Mouse (Mus musculus) heart, embryonic 15.5 days (tissue): ENCODE measurements around the gene Zfp64. TPM values are rescaled to one million over a fixed set of nuclear protein-coding genes. Genes with fewer than 3 reads are reported as not detected.

ENCODE experiments used
- ATAC-seq: fragments of 200-750 bp; cut with Nextera tagmentation; replicated peaks from 2 replicates; pipeline ENCODE4 v1.8.0; 2017; ENCODE audit warnings: low read depth, moderate TSS enrichment; ENCODE audit not compliant: insufficient number of reproducible peaks, insufficient read depth, low FRiP score
- H3K27ac ChIP-seq: fragments of 300-500 bp; sonication (generic); 2 replicates; pipeline ENCODE4 v1.5.1; 2015; ENCODE audit warnings: mild to moderate bottlenecking, inconsistent platforms
- H3K27me3 ChIP-seq: fragments of 300-500 bp; sonication (generic); 2 replicates; pipeline ENCODE4 v1.6.1; 2015; ENCODE audit warnings: inconsistent platforms
- H3K36me3 ChIP-seq: fragments of 300-500 bp; sonication (generic); 2 replicates; pipeline ENCODE4 v1.6.1; 2015; ENCODE audit warnings: mild to moderate bottlenecking, inconsistent platforms
- H3K4me1 ChIP-seq: fragments of 300-500 bp; sonication (generic); replicated peaks from 2 replicates; pipeline ENCODE4 v1.6.1; 2015; ENCODE audit warnings: inconsistent platforms
- H3K4me2 ChIP-seq: fragments of 300-500 bp; sonication (generic); 2 replicates; pipeline ENCODE4 v1.6.1; 2015; ENCODE audit warnings: inconsistent platforms, mild to moderate bottlenecking, moderate library complexity
- H3K4me3 ChIP-seq: fragments of 300-500 bp; sonication (generic); 2 replicates; pipeline ENCODE4 v1.5.1; 2015; ENCODE audit warnings: mild to moderate bottlenecking, inconsistent platforms
- H3K9ac ChIP-seq: fragments of 300-500 bp; sonication (generic); 2 replicates; pipeline ENCODE4 v1.6.1; 2015; ENCODE audit warnings: mild to moderate bottlenecking, inconsistent platforms
- H3K9me3 ChIP-seq: fragments of 300-500 bp; sonication (generic); replicated peaks from 2 replicates; pipeline ENCODE4 v1.6.1; 2016; ENCODE audit warnings: inconsistent platforms
- WGBS: fragments of 180-500 bp; shearing (Covaris S2); methylation state at CpG from one replicate; pipeline ENCODE4 v1.1.7; 2015; ENCODE audit warnings: mixed read lengths; 5-methylcytosine and 5-hydroxymethylcytosine counted together
- polyA plus RNA-seq: library from polyadenylated mRNA; unstranded; fragments of >200 nt; fragmentation: Nextera tagmentation; extraction: Ambion mirVana; gene quantifications from 2 replicates; pipeline ENCODE4 v1.2.1, GENCODE M21; 2015

Zfp64 gene
- polyA plus RNA-seq, result 13.2 and 17.5 TPM in 2 replicates

DNA sequence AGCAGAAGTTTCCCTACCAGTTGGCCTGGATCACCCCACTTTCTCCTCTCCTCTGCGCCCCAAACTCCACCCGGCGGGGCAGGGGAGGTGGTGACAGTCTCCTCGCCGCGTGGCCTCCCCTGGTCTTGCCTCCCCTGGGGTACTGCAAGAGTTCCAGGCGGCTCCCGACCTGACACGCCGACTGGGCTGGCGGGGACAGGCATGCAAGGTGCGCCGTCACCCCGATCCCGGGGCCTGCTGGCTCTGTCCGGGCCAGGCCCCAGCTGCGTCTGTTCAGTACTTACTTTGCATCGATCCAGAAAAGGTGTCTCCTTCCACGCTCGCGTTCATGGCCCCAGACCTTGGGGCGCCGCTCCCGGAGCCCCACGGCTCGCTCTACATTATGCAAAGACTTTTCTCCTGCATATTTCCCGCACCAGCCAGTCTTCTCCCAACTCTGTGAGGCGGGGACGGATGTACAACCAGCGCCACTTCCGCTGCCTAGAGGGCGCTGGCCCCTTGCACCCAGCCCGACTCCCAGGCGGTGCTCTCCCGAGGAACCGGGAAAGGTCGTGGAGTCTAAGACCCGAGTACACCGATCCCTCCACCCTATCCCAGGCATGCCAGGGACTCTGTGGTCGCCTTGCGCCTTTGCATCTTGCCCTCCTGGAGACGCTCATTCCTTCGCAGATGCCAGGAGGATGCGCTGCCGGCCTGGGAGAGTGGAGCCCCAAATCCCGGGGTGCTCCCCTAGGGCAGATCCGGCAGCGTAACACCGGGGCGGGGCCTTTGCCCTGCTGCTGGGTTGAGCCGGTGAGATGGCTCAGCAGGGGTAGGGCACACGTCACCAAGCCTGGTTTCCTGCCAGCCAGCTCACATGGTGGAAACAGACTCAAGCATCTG lies at the start of gene Zfp64:
Zfp64 (minus strand) TSS at position 753 of the 882 bp plus-strand sequence.
- Histone ChIP-seq H3K4me3 (peak within 1 kb of the TSS; percentile 96), H3K9me3 (no peaks in the 10 kb centered on the region), H3K9ac (peak within 1 kb of the TSS; percentile 97), H3K36me3 (peaks cover 15% of the 10 kb centered on the region), H3K27ac (peak within 1 kb of the TSS; percentile 95), H3K4me1 (peaks cover 19% of the 10 kb centered on the region), H3K4me2 (peak within 1 kb of the TSS; percentile 93), H3K27me3 (no peaks in the 10 kb centered on the region)
- WGBS, result 0% methylated on average over 52 of the region's 52 CpGs
- peak; percentile 86 for ATAC-seq

DNA sequence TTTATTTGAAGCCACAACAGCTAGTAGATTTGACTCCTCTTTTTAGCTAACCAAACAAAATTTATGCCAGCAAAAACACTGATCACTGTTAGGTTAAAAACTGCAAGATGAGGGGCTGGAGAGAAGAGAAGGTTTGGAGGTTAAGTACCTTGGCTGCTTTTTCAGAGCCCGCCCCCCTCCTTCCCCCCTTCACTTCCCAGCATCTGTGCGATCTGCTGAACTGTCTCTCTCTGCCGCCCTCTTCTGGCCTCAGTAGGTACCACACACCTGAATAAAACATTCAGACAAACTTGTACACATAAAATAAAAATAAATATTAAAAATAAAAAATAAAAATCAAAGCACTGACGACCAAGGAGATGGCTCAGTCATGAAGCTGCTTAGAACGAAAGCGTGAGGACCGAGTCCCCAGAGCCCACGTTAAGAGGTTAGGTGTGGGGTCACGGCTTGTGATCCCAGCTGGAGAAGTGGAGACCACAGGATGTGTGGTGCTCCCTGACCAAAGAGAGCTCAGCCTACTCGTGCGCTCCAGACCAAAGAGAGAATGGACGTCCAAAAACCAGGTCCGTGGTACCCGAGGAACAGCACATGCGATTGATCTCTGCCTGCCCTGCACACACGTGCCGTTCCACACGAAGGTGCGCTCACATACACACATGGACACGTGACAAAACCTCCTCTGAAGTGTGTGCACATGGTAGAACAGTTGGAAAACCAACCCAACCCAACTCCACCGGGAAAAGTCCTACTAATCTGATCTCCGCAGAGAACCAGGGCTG lies 37.4 kb upstream of the Zfp64 start:
- WGBS, result 72% methylated on average over 22 of the region's 22 CpGs
- Histone ChIP-seq H3K9me3 (no peaks in the 10 kb centered on the region), H3K36me3 (no peaks in the 10 kb centered on the region), H3K4me1 (no peaks in the 10 kb centered on the region), H3K4me3 (no peak overlapping the region), H3K27me3 (no peaks in the 10 kb centered on the region), H3K27ac (no peak overlapping the region), H3K9ac (no peak overlapping the region), H3K4me2 (no peak overlapping the region)
- no peak for ATAC-seq

DNA sequence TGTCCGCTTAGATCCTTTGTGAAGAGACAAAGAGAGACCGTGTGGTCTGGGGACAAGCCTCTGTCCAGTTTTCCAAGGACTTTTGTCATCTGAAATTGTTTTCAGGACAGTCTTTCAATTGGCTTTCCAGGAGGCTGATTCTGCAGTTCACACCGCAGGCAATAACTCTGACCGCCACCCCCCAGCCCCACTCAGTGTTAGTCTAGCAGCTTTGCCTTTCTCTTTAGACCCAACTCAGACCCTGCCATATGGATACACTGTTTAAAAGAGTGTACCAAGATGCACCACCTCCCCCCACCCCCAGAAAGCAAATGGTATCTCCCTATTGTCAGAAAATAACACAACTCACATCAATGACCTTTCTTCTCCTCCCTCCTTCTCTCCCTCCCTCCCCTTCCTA lies 35.6 kb upstream of the Zfp64 start:
- Histone ChIP-seq H3K9ac (no peak overlapping the region), H3K9me3 (no peaks in the 10 kb centered on the region), H3K4me2 (no peak overlapping the region), H3K4me1 (no peaks in the 10 kb centered on the region), H3K36me3 (no peaks in the 10 kb centered on the region), H3K4me3 (no peak overlapping the region), H3K27me3 (no peaks in the 10 kb centered on the region), H3K27ac (no peak overlapping the region)
- 86% methylated on average over 4 of the region's 4 CpGs for WGBS
- no peak for ATAC-seq

DNA sequence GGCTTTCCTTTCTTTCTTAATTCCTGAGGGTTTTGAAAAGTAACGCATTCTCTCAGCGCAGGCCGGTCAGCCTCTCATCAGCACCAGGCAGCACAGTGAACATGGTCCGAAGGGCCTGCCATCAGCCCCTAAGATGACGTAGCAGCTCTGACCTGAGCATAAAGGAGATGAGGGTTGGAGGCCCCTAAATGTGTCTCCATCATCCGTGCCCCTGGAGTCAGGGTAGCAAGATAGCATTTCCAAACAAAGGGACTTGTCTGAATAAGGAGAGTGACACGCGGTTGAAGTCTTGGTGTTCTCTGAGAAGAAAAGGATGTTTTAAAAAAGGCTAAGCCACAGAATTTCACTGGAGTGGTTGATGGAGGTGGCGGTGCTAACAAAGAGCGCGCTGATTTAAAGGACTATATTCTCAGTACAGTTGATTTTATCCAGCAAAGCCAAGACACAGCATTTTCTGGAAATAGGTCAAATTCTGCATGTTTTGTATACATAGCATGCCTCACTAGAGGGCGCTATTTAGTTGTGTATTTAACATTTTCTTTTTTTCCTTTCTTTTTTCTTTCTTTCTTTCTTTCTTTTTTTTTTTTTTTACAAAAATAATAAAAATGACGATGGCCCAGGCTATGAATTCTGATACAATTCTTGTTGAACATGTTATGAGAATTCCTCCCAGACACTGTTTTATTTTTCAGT lies 34.8 kb upstream of the Zfp64 start:
- Histone ChIP-seq H3K9ac (no peak overlapping the region), H3K4me3 (no peak overlapping the region), H3K36me3 (no peaks in the 10 kb centered on the region), H3K27ac (no peak overlapping the region), H3K27me3 (no peaks in the 10 kb centered on the region), H3K4me1 (no peaks in the 10 kb centered on the region), H3K4me2 (no peak overlapping the region), H3K9me3 (no peaks in the 10 kb centered on the region)
- ATAC-seq, result no peak
- 57% methylated on average over 13 of the region's 13 CpGs for WGBS

DNA sequence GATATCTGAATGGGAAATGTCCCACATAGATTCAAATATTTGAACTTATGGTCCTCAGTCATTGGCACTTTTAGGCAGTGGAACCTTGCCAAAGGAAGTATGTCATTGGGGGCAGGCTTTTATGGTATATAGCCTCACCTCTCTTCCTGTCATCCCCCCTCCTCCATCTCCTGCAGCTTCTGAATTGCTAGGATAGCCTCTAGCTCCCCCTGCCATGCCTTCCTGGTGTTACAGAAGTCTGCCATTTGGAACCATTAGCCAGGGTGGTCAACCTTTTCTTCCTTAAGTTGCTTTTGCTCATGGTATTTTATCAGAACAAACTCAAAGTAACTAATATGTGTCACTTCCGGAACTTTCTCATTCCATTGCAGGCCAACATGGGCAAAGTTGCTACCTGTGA lies 32.7 kb upstream of the Zfp64 start:
- Histone ChIP-seq H3K9ac (no peak overlapping the region), H3K9me3 (no peaks in the 10 kb centered on the region), H3K27ac (no peak overlapping the region), H3K4me3 (no peak overlapping the region), H3K27me3 (no peaks in the 10 kb centered on the region), H3K36me3 (no peaks in the 10 kb centered on the region), H3K4me2 (no peak overlapping the region), H3K4me1 (no peaks in the 10 kb centered on the region)
- ATAC-seq, result no peak
- WGBS, result 86% methylated on average over 1 of the region's 1 CpGs

DNA sequence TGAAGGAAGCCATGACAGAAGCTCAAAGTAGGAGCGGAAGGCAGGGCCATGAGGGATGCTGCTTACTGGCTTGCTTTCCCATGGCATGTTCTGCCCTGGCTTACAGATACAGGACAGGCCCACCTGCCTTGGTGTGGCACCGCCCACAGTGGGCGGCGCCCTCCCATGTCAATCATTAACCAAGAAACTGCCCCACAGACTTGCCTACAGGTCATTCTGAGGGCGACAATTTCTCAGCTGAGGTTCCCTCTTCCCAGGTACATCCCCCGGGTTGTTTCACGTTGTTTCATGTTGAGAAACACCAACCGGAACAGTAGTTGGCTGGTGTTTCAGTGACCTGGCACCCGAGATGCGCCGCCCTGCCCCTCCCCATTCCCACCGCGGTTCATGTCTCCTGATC lies 32.0 kb upstream of the Zfp64 start:
- H3K9me3 ChIP-seq, result no peaks in the 10 kb centered on the region
- no peak overlapping the region for H3K27ac ChIP-seq
- H3K36me3 ChIP-seq, result no peaks in the 10 kb centered on the region
- H3K27me3 ChIP-seq, result no peaks in the 10 kb centered on the region
- H3K9ac ChIP-seq, result no peak overlapping the region
- H3K4me2 ChIP-seq, result no peak overlapping the region
- 69% methylated on average over 13 of the region's 13 CpGs for WGBS
- ATAC-seq, result no peak
- H3K4me1 ChIP-seq, result no peaks in the 10 kb centered on the region
- H3K4me3 ChIP-seq, result no peak overlapping the region

DNA sequence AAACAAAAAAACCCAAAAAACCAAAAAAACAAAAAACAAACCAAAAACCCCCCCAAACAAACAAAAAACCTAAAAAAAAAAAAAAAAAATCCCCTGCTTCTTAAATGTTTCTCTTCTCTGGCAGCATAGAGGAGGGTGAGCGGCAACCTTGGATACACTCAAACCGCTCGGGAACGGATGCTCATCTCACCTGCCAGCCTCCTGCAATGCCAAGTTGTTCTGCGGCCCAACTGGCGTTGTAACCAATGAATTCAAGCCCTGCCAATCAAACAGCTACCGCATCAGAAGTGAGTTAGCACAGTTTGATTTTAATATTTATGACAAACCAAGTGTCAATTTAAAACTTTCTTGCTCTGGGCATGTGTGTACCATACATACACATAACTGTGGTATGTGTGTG lies 26.6 kb upstream of the Zfp64 start:
- Histone ChIP-seq H3K9ac (no peak overlapping the region), H3K4me1 (peaks cover 5% of the 10 kb centered on the region; the same call in 1 of the 2 replicates), H3K4me2 (no peak overlapping the region), H3K9me3 (no peaks in the 10 kb centered on the region), H3K4me3 (no peak overlapping the region), H3K36me3 (no peaks in the 10 kb centered on the region), H3K27ac (no peak overlapping the region), H3K27me3 (no peaks in the 10 kb centered on the region)
- no peak for ATAC-seq
- 92% methylated on average over 7 of the region's 7 CpGs for WGBS

DNA sequence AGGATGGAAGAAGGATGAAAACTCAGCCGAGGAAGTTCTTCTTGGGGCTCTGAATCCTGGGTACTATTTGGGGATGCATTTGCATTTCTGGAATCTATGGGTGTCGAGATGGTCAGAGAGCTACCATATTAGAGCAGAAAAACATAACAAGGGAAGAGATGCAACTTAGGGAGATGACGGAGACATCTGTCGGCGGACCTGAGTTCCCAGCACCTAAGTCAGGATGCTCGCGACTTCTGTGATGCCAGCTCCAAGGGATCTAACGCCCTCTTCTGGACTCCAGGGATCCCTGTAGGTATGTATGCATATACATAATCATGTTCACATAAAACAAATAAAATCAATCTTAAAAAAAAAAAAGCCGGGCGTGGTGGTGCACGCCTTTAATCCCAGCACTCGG lies 26.1 kb upstream of the Zfp64 start:
- Histone ChIP-seq H3K9me3 (no peaks in the 10 kb centered on the region), H3K36me3 (no peaks in the 10 kb centered on the region), H3K27me3 (no peaks in the 10 kb centered on the region), H3K4me2 (peak overlapping the region; percentile 21; the same call in 1 of the 2 replicates), H3K9ac (no peak overlapping the region), H3K4me3 (0 out of 2 replicates have a peak overlapping the region, but pooled peaks have one; percentile 15), H3K27ac (0 out of 2 replicates have a peak overlapping the region, but pooled peaks have one; percentile 12), H3K4me1 (peaks cover 5% of the 10 kb centered on the region; the same call in 1 of the 2 replicates)
- 58% methylated on average over 12 of the region's 12 CpGs for WGBS
- no peak for ATAC-seq

DNA sequence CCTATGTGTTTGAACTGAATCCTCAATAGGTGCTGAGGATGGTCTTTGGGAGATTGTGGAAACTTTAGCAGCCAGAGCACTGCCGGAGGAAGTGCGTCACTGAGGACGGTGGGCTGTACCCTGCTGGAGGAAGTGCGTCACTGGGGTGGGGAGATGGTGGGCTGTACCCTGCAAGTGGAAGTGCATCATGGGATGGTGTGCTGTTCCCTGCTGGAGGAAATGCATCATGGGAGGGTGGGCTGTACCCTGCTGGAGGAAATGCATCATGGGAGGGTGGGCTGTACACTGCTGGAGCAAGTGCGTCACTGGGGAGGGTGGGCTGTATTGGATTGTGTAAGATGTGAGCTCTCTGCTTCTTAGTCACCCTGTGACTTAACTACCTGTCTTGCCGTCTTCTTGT lies 25.5 kb upstream of the Zfp64 start:
- Histone ChIP-seq H3K27ac (0 out of 2 replicates have a peak overlapping the region, but pooled peaks have one; percentile 12), H3K36me3 (no peaks in the 10 kb centered on the region), H3K4me3 (0 out of 2 replicates have a peak overlapping the region, but pooled peaks have one; percentile 15), H3K4me2 (peak overlapping the region; percentile 21; the same call in 1 of the 2 replicates), H3K4me1 (peaks cover 5% of the 10 kb centered on the region; the same call in 1 of the 2 replicates), H3K9me3 (no peaks in the 10 kb centered on the region), H3K9ac (no peak overlapping the region), H3K27me3 (no peaks in the 10 kb centered on the region)
- peak; percentile 89 for ATAC-seq
- whole genome bisulfite sequencing, result 47% methylated on average over 6 of the region's 6 CpGs

DNA sequence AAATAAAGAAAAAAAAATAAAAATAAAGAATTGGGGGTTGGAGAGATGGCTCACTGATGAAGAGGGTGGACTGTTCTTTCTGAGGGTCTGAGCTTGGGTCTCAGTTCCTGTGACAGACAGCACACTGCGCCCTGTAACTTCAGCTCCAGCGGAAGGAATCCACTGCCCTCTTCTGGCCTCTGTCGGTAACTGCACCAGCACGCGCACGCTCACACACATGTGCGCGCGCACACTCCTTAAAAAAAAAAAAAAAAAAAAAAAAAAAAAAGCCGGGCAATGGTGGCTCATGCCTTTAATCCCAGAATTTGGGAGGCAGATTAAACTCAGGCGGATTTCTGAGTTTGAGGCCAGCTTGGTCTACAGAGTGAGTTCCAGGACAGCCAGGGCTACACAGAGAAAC lies 24.4 kb upstream of the Zfp64 start:
- 52% methylated on average over 11 of the region's 11 CpGs for WGBS
- ATAC-seq, result no peak
- no peaks in the 10 kb centered on the region for H3K9me3 ChIP-seq

DNA sequence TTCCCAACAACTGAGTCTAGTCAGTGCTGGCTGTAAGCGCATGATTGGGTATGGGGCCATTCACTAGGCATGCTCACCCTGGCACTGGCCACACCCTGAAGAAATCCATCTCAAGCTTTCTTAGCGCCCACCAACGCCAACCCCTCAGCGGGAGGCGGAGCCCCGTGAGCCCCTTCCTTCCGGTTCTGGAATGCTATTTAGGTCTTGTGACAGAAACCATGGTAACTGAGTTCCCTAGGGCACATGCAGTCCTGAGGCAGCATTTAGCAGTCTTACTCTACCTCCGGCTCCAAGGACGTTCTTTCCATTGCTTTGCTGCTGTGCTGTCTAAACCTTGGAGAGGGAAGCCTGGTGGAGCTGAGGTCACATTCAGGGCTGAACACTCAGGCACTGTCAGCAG lies 22.6 kb upstream of the Zfp64 start:
- Histone ChIP-seq H3K36me3 (no peaks in the 10 kb centered on the region), H3K4me3 (no peak overlapping the region), H3K27ac (no peak overlapping the region), H3K9me3 (no peaks in the 10 kb centered on the region), H3K9ac (no peak overlapping the region), H3K27me3 (no peaks in the 10 kb centered on the region), H3K4me1 (peaks cover 5% of the 10 kb centered on the region; the same call in 1 of the 2 replicates), H3K4me2 (0 out of 2 replicates have a peak overlapping the region, but pooled peaks have one; percentile 13)
- WGBS, result 39% methylated on average over 9 of the region's 9 CpGs
- ATAC-seq, result no peak; the same call in 1 of the 2 replicates

More for the DNA sequence above, 24.4 kb upstream of the Zfp64 start:
- no peaks in the 10 kb centered on the region for H3K36me3 ChIP-seq
- H3K4me1 ChIP-seq, result peaks cover 5% of the 10 kb centered on the region; the same call in 1 of the 2 replicates
- H3K4me2 ChIP-seq, result no peak overlapping the region
- no peak overlapping the region for H3K9ac ChIP-seq
- H3K27me3 ChIP-seq, result no peaks in the 10 kb centered on the region
- no peak overlapping the region for H3K27ac ChIP-seq
- H3K4me3 ChIP-seq, result no peak overlapping the region
